Mouse (Mus musculus) embryonic facial prominence, embryonic 12.5 days (tissue): ENCODE measurements around the gene Srxn1. TPM values are rescaled to one million over a fixed set of nuclear protein-coding genes. Genes with fewer than 3 reads are reported as not detected.
A peak's percentile ranks its signal among the peaks of the same experiment; 100 is the strongest.

Experiments used
- ATAC-seq: fragments of 200-750 bp; cut with Nextera tagmentation; 2 replicates; pipeline ENCODE4 v1.8.0; 2017; ENCODE audit not compliant: insufficient number of reproducible peaks, insufficient read depth, low FRiP score, low TSS enrichment
- H3K27ac ChIP-seq: fragments of 300-500 bp; sonication (generic); 2 replicates; pipeline ENCODE4 v1.5.1; 2016; ENCODE audit warnings: mild to moderate bottlenecking
- H3K27me3 ChIP-seq: fragments of 300-500 bp; sonication (generic); 2 replicates; pipeline ENCODE4 v1.6.1; 2016; ENCODE audit warnings: mild to moderate bottlenecking, moderate library complexity
- H3K36me3 ChIP-seq: fragments of 300-500 bp; sonication (generic); 2 replicates; pipeline ENCODE4 v1.6.1; 2016; ENCODE audit warnings: mild to moderate bottlenecking
- H3K4me1 ChIP-seq: fragments of 300-500 bp; sonication (generic); 2 replicates; pipeline ENCODE4 v1.6.1; 2016
- H3K4me2 ChIP-seq: fragments of 300-500 bp; sonication (generic); replicated peaks from 2 replicates; pipeline ENCODE4 v1.6.1; 2016; ENCODE audit warnings: mild to moderate bottlenecking, moderate library complexity
- H3K4me3 ChIP-seq: fragments of 300-500 bp; sonication (generic); 2 replicates; pipeline ENCODE4 v1.5.1; 2016; ENCODE audit warnings: mild to moderate bottlenecking
- H3K9ac ChIP-seq: fragments of 300-500 bp; sonication (generic); 2 replicates; pipeline ENCODE4 v1.6.1; 2016; ENCODE audit warnings: mild to moderate bottlenecking, moderate library complexity
- H3K9me3 ChIP-seq: fragments of 300-500 bp; sonication (generic); 2 replicates; pipeline ENCODE4 v1.6.1; 2016; ENCODE audit warnings: mild to moderate bottlenecking, moderate library complexity
- WGBS: fragments of 180-500 bp; shearing (Covaris S2); methylation state at CpG from one replicate; pipeline ENCODE4 v1.1.7; 2016; 5-methylcytosine and 5-hydroxymethylcytosine counted together
- polyA plus RNA-seq: library from polyadenylated mRNA; unstranded; fragments of >200 nt; fragmentation: Nextera tagmentation; extraction: Ambion mirVana; gene quantifications from 2 replicates; pipeline ENCODE4 v1.2.1, GENCODE M21; 2016

The Srxn1 gene
- polyA plus RNA-seq, 1 experiment from 2014 or later, result 13.6 TPM

DNA sequence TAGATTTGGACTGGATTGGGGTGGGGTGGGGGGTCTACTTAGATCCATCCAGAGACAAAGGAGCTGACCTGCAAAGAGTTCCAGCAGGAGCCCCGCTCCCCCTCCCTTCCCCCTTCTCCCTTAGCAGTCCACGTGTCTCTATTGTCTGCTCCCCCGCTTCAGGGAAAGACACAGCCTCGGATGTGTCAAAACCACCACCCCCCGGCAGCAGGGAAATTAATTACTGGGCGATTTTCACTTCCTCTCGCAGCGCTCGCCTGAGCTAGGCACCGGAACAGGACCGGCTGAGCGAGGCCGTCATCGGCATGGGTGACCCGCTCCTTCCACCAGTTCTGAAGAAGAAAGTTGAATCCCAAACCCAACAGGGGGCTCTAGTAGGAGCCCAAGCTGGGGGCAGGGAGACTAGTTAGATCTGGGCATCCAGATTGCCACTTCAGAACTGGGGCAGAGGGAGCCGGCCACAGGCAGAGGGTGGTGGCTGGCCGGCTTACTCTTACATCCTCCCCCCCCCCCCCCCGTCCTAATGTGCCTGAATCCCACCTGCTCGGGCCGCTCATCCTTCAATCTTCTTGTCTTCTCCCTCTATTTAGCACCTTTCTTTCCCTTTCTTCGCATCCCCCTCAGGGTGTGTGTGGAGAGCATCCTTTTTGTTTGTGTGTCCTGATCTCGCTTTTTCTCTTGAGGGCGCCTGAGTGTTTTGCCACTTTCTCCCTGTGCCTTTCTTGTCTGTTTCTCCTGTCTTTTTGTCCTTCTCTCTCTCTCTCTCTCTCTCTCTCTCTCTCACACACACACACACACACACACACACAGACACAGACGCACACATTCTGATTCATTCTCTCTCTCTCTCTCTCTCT, 24.4 kb upstream of the Srxn1 start, which contains the start of gene Scrt2:
Gene Scrt2, plus strand, starts transcription at position 845 of the 857 bp plus-strand sequence.
- peak within 1 kb of the TSS; percentile 50; the same call in 1 of the 2 replicates for H3K27ac ChIP-seq
- no peak for ATAC-seq
- peak within 1 kb of the TSS; percentile 66 for H3K4me2 ChIP-seq
- H3K9me3 ChIP-seq, result no peaks in the 10 kb centered on the region
- WGBS, result 1% methylated on average over 24 of the region's 24 CpGs
- no peaks in the 10 kb centered on the region for H3K36me3 ChIP-seq
- peaks cover 75% of the 10 kb centered on the region for H3K27me3 ChIP-seq
- H3K4me3 ChIP-seq, result peak within 1 kb of the TSS; percentile 36
- peaks cover 12% of the 10 kb centered on the region for H3K4me1 ChIP-seq
- peak within 1 kb of the TSS; percentile 33; the same call in 1 of the 2 replicates for H3K9ac ChIP-seq

DNA sequence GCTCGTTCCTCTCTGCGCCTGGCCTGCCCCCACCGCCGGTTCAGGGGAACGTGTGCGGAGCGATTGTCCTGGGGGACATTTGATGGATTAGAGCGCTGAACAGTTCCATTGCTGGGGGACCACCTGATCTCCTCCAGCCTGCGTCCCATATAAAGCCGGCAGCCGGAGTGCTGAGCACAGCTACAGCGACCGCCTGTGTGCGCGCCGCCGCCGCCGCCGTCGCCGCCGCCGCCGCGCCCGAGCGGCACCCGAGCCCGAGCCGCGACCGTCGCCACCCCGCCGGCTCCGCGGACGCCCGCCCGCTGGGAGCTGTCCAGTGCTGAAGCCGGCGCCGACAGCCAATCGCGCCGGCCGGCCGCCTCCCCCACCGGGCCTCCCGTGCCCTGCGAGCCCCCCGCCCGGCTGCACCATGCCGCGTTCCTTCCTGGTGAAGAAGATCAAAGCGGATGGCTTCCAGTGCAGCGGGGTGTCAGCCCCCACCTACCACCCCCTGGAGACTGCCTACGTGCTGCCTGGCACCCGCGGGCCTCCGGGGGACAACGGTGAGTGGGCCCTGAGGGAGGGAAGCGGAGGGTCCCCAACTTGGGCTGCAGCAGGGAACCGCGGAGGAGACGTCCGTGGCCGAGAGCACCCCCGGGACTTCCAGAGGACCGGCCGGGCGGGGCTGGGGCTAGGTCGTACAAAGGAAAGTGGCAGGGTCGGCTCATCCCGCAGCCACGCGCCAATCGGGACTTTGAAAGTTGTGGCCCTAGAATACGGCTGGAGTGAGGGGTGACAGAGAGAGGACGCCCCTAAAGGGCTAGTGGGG, 23.5 kb upstream of the Srxn1 start:
- H3K4me1 ChIP-seq, result peaks cover 12% of the 10 kb centered on the region
- no peaks in the 10 kb centered on the region for H3K9me3 ChIP-seq
- H3K9ac ChIP-seq, result peak overlapping the region; percentile 33; the same call in 1 of the 2 replicates

DNA sequence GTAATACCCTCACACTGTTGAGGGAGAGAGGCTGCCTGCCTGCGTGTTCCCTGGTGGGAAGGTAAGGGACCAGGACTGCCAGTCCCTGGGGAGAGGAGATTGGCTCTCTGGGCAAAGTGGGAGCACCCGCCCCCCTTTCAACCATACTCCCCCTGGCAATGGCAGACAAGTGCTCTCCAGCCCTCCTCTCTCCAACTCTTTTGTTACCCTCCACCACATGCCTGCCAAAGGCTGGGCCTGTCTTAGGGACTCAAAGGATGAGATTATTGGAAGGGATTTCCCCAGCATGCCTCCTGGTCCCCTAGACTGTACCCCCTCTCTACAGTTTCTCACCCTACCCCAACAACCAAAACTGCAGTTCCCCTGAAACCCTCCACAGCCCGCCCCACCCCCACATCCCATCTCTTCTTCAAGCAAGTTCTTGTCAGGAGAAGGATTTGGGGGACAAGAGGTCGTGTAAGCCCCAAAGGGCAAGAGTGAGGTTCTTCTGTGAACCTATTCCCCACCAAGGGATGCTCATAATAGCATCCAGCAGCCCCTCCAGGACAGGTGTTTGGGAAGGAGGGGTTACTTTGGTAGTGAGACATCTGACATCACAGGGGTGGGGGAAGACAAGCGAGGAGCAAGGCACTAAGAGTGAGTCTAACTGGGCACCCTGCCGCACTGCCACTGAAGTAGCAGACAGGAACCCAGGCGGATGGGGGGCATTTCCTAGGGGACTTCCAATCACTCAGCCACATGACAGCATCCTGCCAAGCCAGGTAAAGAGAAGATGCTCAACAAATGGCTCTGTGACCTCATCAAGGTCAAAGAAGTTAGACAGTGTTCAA, 22.6 kb upstream of the Srxn1 start:
- Histone ChIP-seq H3K9me3 (no peaks in the 10 kb centered on the region), H3K27ac (no peak overlapping the region), H3K4me1 (peaks cover 12% of the 10 kb centered on the region), H3K27me3 (peaks cover 66% of the 10 kb centered on the region), H3K36me3 (no peaks in the 10 kb centered on the region), H3K4me3 (peak overlapping the region; percentile 36; the same call in 1 of the 2 replicates), H3K4me2 (peak overlapping the region; percentile 66), H3K9ac (peak overlapping the region; percentile 33; the same call in 1 of the 2 replicates)
- no peak for ATAC-seq
- 23% methylated on average over 7 of the region's 7 CpGs for WGBS

More for the DNA sequence above, 23.5 kb upstream of the Srxn1 start:
- Histone ChIP-seq H3K27ac (peak overlapping the region; percentile 50; the same call in 1 of the 2 replicates), H3K4me2 (peak overlapping the region; percentile 66), H3K4me3 (peak overlapping the region; percentile 36), H3K36me3 (no peaks in the 10 kb centered on the region), H3K27me3 (peaks cover 75% of the 10 kb centered on the region)
- under 1% methylated on average over 70 of the region's 81 CpGs for WGBS
- ATAC-seq, result peak; percentile 71

- no peak for ATAC-seq
- H3K4me1 ChIP-seq, result peaks cover 12% of the 10 kb centered on the region
- H3K27ac ChIP-seq, result no peak overlapping the region
- WGBS, result 54% methylated on average over 4 of the region's 4 CpGs
- no peak overlapping the region; the same call in 1 of the 2 replicates for H3K4me2 ChIP-seq
- H3K9ac ChIP-seq, result no peak overlapping the region
- H3K4me3 ChIP-seq, result no peak overlapping the region
- H3K9me3 ChIP-seq, result no peaks in the 10 kb centered on the region
- no peaks in the 10 kb centered on the region for H3K36me3 ChIP-seq
- H3K27me3 ChIP-seq, result peaks cover 60% of the 10 kb centered on the region
Observed at GRCm38 (mm10) chr2:152083411-152083810, 21.9 kb upstream of the Srxn1 start.

DNA sequence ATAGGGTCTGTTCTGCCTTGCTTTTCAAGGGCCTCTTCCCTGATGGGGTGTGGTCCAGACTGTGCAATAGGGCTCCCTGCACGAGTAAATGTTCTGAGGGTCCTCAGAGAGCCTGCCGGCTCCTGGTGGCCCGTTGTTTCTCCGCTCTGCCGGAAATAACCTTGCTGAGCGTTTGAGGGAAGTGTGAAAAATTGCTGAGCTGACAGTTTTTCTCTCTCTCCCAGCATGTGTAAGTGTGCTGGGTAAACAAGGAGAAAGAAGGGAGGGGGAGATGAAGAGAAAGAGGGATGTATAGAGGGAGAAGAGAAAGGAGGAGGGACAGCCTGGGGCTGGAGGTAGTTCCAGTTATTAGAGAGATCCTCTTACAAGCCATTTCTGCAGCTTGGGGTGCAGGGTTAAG, 21.0 kb upstream of the Srxn1 start:
- Histone ChIP-seq H3K9me3 (no peaks in the 10 kb centered on the region), H3K36me3 (no peaks in the 10 kb centered on the region), H3K27me3 (peaks cover 52% of the 10 kb centered on the region), H3K4me2 (no peak overlapping the region), H3K4me3 (no peak overlapping the region), H3K4me1 (peaks cover 12% of the 10 kb centered on the region), H3K27ac (no peak overlapping the region), H3K9ac (no peak overlapping the region)
- 59% methylated on average over 6 of the region's 6 CpGs for WGBS
- no peak for ATAC-seq

GRCm38 (mm10) chr2:152085414-152085813, 19.9 kb upstream of the Srxn1 start:
- WGBS, result 84% methylated on average over 6 of the region's 6 CpGs
- Histone ChIP-seq H3K4me3 (no peak overlapping the region), H3K36me3 (no peaks in the 10 kb centered on the region), H3K4me2 (no peak overlapping the region), H3K9ac (no peak overlapping the region), H3K27ac (no peak overlapping the region), H3K9me3 (no peaks in the 10 kb centered on the region), H3K27me3 (peaks cover 47% of the 10 kb centered on the region), H3K4me1 (peaks cover 11% of the 10 kb centered on the region)
- no peak for ATAC-seq

- no peak overlapping the region for H3K27ac ChIP-seq
- WGBS, result 63% methylated on average over 6 of the region's 6 CpGs
- H3K9ac ChIP-seq, result no peak overlapping the region
- no peaks in the 10 kb centered on the region for H3K36me3 ChIP-seq
- no peaks in the 10 kb centered on the region for H3K9me3 ChIP-seq
- peaks cover 50% of the 10 kb centered on the region for H3K27me3 ChIP-seq
- ATAC-seq, result no peak
- H3K4me2 ChIP-seq, result no peak overlapping the region
- peaks cover under 1% of the 10 kb centered on the region; the same call in 1 of the 2 replicates for H3K4me1 ChIP-seq
- H3K4me3 ChIP-seq, result no peak overlapping the region
Observed at GRCm38 (mm10) chr2:152086451-152086850, 18.9 kb upstream of the Srxn1 start.

- H3K4me3 ChIP-seq, result no peak overlapping the region
- H3K36me3 ChIP-seq, result no peaks in the 10 kb centered on the region
- no peaks in the 10 kb centered on the region for H3K9me3 ChIP-seq
- no peak for ATAC-seq
- H3K27me3 ChIP-seq, result peaks cover 51% of the 10 kb centered on the region
- no peak overlapping the region for H3K4me2 ChIP-seq
- WGBS, result 82% methylated on average over 5 of the region's 5 CpGs
- no peak overlapping the region for H3K27ac ChIP-seq
- no peak overlapping the region for H3K9ac ChIP-seq
- H3K4me1 ChIP-seq, result no peaks in the 10 kb centered on the region
Observed at GRCm38 (mm10) chr2:152087111-152087510, 18.2 kb upstream of the Srxn1 start.

GRCm38 (mm10) chr2:152089078-152089477, 16.2 kb upstream of the Srxn1 start:
- no peak for ATAC-seq
- no peaks in the 10 kb centered on the region for H3K9me3 ChIP-seq
- no peak overlapping the region for H3K4me3 ChIP-seq
- 5% methylated on average over 4 of the region's 4 CpGs for WGBS
- H3K4me1 ChIP-seq, result peaks cover 7% of the 10 kb centered on the region; the same call in 1 of the 2 replicates
- H3K4me2 ChIP-seq, result no peak overlapping the region
- H3K36me3 ChIP-seq, result no peaks in the 10 kb centered on the region
- H3K9ac ChIP-seq, result no peak overlapping the region
- peaks cover 51% of the 10 kb centered on the region for H3K27me3 ChIP-seq
- H3K27ac ChIP-seq, result no peak overlapping the region

DNA sequence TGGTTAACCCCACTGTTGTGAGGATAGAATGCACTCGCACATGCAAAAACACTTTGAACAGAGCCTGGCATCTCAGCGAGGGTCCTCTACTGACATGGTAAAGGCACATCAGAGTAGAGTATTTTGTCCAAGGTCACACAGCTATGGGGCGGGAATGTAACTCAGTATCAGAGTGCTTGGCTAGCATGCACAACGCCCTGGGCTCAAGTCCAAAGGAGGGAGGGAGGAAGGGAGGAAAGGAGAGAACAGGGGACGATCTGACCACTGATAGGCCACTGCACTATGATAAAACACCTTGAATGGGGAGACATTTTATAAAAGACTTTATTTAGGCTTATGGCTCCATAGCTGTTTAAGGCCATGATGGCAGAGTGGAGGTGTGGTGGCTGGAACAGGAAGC, 15.7 kb upstream of the Srxn1 start:
- WGBS, result 89% methylated on average over 5 of the region's 5 CpGs
- no peak for ATAC-seq
- H3K36me3 ChIP-seq, result no peaks in the 10 kb centered on the region
- no peak overlapping the region for H3K9ac ChIP-seq
- H3K4me3 ChIP-seq, result no peak overlapping the region
- no peaks in the 10 kb centered on the region for H3K9me3 ChIP-seq
- peaks cover 51% of the 10 kb centered on the region for H3K27me3 ChIP-seq
- H3K27ac ChIP-seq, result no peak overlapping the region
- no peak overlapping the region for H3K4me2 ChIP-seq
- H3K4me1 ChIP-seq, result peaks cover 7% of the 10 kb centered on the region; the same call in 1 of the 2 replicates

DNA sequence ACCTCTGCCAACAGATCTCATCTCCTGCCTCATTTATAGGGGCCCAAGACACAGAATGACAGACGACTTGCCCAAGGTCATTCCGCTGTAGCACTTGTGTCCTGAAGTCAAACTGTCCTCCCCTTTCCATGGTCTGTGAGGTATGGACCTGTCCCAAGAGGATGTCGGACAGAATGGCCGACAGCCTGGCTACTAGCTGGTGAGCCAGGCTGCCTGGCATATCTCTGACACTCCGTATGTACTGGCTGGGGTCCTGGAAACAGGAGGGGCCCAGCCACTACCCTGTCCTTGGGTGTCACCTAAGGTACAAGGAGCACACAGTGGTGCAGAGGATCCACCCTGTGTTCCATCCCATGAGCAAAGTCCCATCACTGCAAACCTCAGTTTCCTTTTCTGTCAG, 14.8 kb upstream of the Srxn1 start:
- no peak overlapping the region for H3K4me2 ChIP-seq
- no peak overlapping the region for H3K4me3 ChIP-seq
- H3K4me1 ChIP-seq, result peaks cover 14% of the 10 kb centered on the region; the same call in 1 of the 2 replicates
- no peaks in the 10 kb centered on the region for H3K9me3 ChIP-seq
- peaks cover 55% of the 10 kb centered on the region for H3K27me3 ChIP-seq
- WGBS, result 87% methylated on average over 5 of the region's 5 CpGs
- ATAC-seq, result no peak
- H3K9ac ChIP-seq, result no peak overlapping the region
- no peaks in the 10 kb centered on the region for H3K36me3 ChIP-seq
- H3K27ac ChIP-seq, result no peak overlapping the region
